Mouse (Mus musculus): ENCODE data around the gene Tes. TPM values are rescaled to one million over a fixed set of nuclear protein-coding genes. Genes with fewer than 3 reads are reported as not detected.
"Not testable (repeated sequence)": the region's sequence is repeated elsewhere in the genome, so short reads cannot be mapped to it uniquely, and the experiment has no call there.

The Tes gene
- polyA plus RNA-seq, 1 experiment, result 11.7 TPM

DNA sequence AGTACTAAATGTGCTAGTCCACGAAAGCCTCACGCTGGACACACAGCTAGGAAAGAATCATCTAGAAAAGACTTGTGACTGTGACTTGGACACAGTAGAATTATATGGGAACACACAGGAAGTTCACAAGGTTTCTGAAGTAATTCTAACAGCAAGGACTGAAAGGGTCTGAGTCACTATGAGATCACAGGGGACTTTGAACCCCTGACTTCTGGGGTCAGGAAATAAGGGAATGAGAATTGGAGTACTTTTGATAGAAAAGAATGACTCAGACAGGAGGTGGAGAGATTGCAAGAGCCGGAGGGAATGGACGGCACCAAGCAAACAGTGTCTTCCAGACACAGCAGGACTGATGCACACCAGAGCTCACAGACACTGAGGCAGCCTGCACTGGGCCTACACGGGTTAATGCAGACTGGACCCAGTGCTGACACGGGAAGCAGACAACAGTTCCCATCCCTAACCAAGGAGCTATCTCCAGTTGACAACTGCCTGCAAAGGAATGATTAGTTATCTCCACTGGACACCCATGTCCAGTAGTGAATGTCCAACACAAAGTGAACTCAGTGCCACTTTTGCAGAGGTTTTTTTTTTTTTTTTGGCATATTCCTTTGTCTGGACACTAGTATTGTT is 11.8 kb upstream of the Tes start:
- 81% methylated on average over 6 of the region's 6 CpGs for WGBS
- Histone ChIP-seq H3K4me1 (ENCODE audit: control insufficient read depth, insufficient read depth, low read length) (no peaks in the 10 kb centered on the region), H3K4me3 (replicated peaks; ENCODE audit: control insufficient read depth, low read depth, low read length) (no peak overlapping the region), H3K27ac (ENCODE audit: control insufficient read depth, insufficient read depth, low read depth, low read length, poor library complexity) (no peak overlapping the region)
- TF ChIP-seq POLR2A (IDR thresholded peaks at IDR 0.05; ENCODE audit: borderline replicate concordance, control insufficient read depth, low read depth, low read length) (no peak), CTCF (IDR thresholded peaks at IDR 0.05; ENCODE audit: control insufficient read depth, insufficient read depth, low read length) (no peak)

DNA sequence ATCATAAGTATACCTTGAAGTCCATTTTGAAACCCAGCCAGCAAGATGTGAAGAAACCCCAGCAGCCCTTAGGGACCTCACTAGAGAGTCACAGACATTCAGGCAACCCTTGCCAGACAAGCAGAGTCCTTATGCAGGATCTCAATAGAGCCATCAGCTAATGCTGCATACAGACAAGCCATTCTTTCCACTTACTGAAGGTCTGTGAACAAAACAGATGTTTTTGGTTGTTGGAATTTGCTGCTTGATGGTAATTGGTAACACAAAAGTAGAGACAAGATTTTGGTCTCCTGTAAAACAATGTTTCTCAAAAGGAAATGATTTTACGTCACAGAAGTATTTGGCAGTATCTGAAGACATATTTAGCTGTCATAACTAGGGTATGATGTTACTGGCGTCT is 10.2 kb upstream of the Tes start:
- H3K4me3 ChIP-seq (replicated peaks; ENCODE audit: control insufficient read depth, low read depth, low read length), result no peak overlapping the region
- H3K27ac ChIP-seq (ENCODE audit: control insufficient read depth, insufficient read depth, low read depth, low read length, poor library complexity), result no peak overlapping the region
- no peaks in the 10 kb centered on the region for H3K4me1 ChIP-seq (ENCODE audit: control insufficient read depth, insufficient read depth, low read length)
- TF ChIP-seq POLR2A (IDR thresholded peaks at IDR 0.05; ENCODE audit: borderline replicate concordance, control insufficient read depth, low read depth, low read length) (no peak), CTCF (IDR thresholded peaks at IDR 0.05; ENCODE audit: control insufficient read depth, insufficient read depth, low read length) (no peak)
- 66% methylated on average over 2 of the region's 2 CpGs for WGBS

- WGBS, result 41% methylated on average over 2 of the region's 2 CpGs
- Histone ChIP-seq H3K27ac (ENCODE audit: control insufficient read depth, insufficient read depth, low read depth, low read length, poor library complexity) (no peak overlapping the region), H3K4me3 (replicated peaks; ENCODE audit: control insufficient read depth, low read depth, low read length) (no peak overlapping the region), H3K4me1 (ENCODE audit: control insufficient read depth, insufficient read depth, low read length) (no peaks in the 10 kb centered on the region)
- TF ChIP-seq POLR2A (IDR thresholded peaks at IDR 0.05; ENCODE audit: borderline replicate concordance, control insufficient read depth, low read depth, low read length) (no peak), CTCF (IDR thresholded peaks at IDR 0.05; ENCODE audit: control insufficient read depth, insufficient read depth, low read length) (no peak)
These were observed 9.3 kb upstream of the Tes start for GRCm38 (mm10) chr6:17055659-17056058.

DNA sequence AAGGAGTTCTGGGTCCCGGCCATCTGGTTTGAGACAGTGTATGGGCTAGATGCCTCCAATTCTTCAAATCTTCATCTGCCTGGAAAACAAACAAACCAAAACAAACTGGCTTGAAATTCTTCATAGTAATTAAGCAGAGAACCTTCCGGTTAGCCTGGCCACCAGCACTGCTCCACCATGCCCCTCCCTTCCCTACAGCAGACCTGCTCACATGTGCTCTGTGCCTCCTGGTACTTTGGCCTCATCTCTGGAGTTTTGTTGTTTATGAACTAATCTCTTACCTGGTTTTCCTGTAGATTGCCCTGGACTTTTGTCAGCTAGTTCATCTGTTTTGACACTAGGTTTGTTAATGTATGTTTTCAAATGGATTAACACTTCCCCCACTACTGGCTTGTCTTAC is 5.4 kb upstream of the Tes start:
- no peak overlapping the region for H3K4me3 ChIP-seq (replicated peaks; ENCODE audit: control insufficient read depth, low read depth, low read length)
- H3K27ac ChIP-seq (ENCODE audit: control insufficient read depth, insufficient read depth, low read depth, low read length, poor library complexity), result no peak overlapping the region
- TF ChIP-seq POLR2A (IDR thresholded peaks at IDR 0.05; ENCODE audit: borderline replicate concordance, control insufficient read depth, low read depth, low read length), result no peak
- no peak for TF ChIP-seq CTCF (IDR thresholded peaks at IDR 0.05; ENCODE audit: control insufficient read depth, insufficient read depth, low read length)
- WGBS, result 80% methylated on average over 2 of the region's 2 CpGs
- H3K4me1 ChIP-seq (ENCODE audit: control insufficient read depth, insufficient read depth, low read length), result no peaks in the 10 kb centered on the region

GRCm38 (mm10) chr6:17060154-17060553 is 4.8 kb upstream of the Tes start:
- TF ChIP-seq POLR2A (IDR thresholded peaks at IDR 0.05; ENCODE audit: borderline replicate concordance, control insufficient read depth, low read depth, low read length), result no peak
- no peak for TF ChIP-seq CTCF (IDR thresholded peaks at IDR 0.05; ENCODE audit: control insufficient read depth, insufficient read depth, low read length)
- H3K27ac ChIP-seq (ENCODE audit: control insufficient read depth, insufficient read depth, low read depth, low read length, poor library complexity), result no peak overlapping the region
- 81% methylated on average over 2 of the region's 2 CpGs for WGBS
- no peak overlapping the region for H3K4me3 ChIP-seq (replicated peaks; ENCODE audit: control insufficient read depth, low read depth, low read length)
- H3K4me1 ChIP-seq (ENCODE audit: control insufficient read depth, insufficient read depth, low read length), result no peaks in the 10 kb centered on the region

DNA sequence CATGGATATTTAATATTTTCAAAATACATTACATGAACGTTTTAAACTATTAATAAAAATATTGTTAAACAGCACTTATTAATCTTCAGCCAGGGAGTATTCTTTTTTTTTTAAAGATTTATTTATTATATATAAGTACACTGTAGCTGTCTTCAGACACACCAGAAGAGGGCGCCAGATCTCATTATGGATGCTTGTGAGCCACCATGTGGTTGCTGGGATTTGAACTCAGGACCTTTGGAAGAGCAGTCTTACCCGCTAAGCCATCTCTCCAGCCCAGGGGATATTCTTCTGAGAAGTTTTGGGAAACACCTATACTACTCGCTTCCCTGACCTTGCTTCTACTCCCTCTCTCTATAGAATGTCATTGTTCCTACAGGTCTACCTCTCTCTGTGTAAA is 3.1 kb upstream of the Tes start:
- not testable (repeated sequence) for H3K27ac ChIP-seq (ENCODE audit: control insufficient read depth, insufficient read depth, low read depth, low read length, poor library complexity); H3K4me1 ChIP-seq (ENCODE audit: control insufficient read depth, insufficient read depth, low read length); H3K4me3 ChIP-seq (replicated peaks; ENCODE audit: control insufficient read depth, low read depth, low read length)
- WGBS, result 75% methylated on average over 4 of the region's 4 CpGs

DNA sequence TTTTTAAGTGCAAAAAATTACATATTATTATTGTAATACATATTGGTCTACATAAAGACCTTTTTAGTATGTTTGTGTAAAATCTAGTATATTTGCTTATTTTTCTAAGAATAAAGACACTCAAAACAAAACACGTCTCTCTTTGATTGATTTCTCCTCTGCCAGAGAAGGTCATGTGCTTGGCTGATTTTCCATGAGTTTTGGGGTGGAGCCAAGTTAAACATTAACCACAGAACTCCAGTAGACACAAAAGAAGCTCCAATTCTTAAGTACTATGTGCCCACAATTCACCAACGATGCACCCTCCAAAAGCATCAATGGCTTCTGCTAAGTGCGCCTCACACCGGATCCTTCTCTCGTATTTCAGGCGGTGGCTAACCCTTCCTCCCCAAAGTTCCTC is 2.6 kb upstream of the Tes start:
- TF ChIP-seq POLR2A (IDR thresholded peaks at IDR 0.05; ENCODE audit: borderline replicate concordance, control insufficient read depth, low read depth, low read length), result no peak
- TF ChIP-seq CTCF (IDR thresholded peaks at IDR 0.05; ENCODE audit: control insufficient read depth, insufficient read depth, low read length), result no peak
- WGBS, result 87% methylated on average over 6 of the region's 6 CpGs
- Histone ChIP-seq H3K27ac (ENCODE audit: control insufficient read depth, insufficient read depth, low read depth, low read length, poor library complexity) (no peak overlapping the region), H3K4me1 (ENCODE audit: control insufficient read depth, insufficient read depth, low read length) (no peaks in the 10 kb centered on the region; the same call in 1 of the 2 replicates), H3K4me3 (replicated peaks; ENCODE audit: control insufficient read depth, low read depth, low read length) (no peak overlapping the region)

GRCm38 (mm10) chr6:17065791-17066169 is 831 bp downstream of the Tes start:
- H3K27ac ChIP-seq (ENCODE audit: control insufficient read depth, insufficient read depth, low read depth, low read length, poor library complexity), result peak overlapping the region; percentile 89
- H3K4me3 ChIP-seq (replicated peaks; ENCODE audit: control insufficient read depth, low read depth, low read length), result peak overlapping the region; percentile 77
- under 1% methylated on average over 12 of the region's 12 CpGs for WGBS
- no peak for TF ChIP-seq CTCF (IDR thresholded peaks at IDR 0.05; ENCODE audit: control insufficient read depth, insufficient read depth, low read length)
- no peak for TF ChIP-seq POLR2A (IDR thresholded peaks at IDR 0.05; ENCODE audit: borderline replicate concordance, control insufficient read depth, low read depth, low read length)
- H3K4me1 ChIP-seq (ENCODE audit: control insufficient read depth, insufficient read depth, low read length), result no peaks in the 10 kb centered on the region; the same call in 1 of the 2 replicates

Measured in bone marrow, adult 2 months (tissue).